Mouse (Mus musculus) midbrain, embryonic 11.5 days (tissue): ENCODE data around the gene Spon1. TPM values are rescaled to one million over a fixed set of nuclear protein-coding genes. Genes with fewer than 3 reads are reported as not detected.

Source experiments
- ATAC-seq: fragments of 200-750 bp; cut with Nextera tagmentation; 2 replicates; pipeline ENCODE4 v1.8.0; 2017; ENCODE audit warnings: moderate TSS enrichment, moderate library complexity; ENCODE audit not compliant: low FRiP score
- DNase-seq: peaks from one replicate; pipeline ENCODE4 v3.0.0; 2015; ENCODE audit warnings: low spot score; ENCODE audit errors: missing footprints
- H3K27ac ChIP-seq: fragments of 300-500 bp; sonication (generic); 2 replicates; pipeline ENCODE4 v1.5.1; 2014; ENCODE audit warnings: low read depth, low read length
- H3K27me3 ChIP-seq: fragments of 300-500 bp; sonication (generic); 2 replicates; pipeline ENCODE4 v1.6.1; 2014; ENCODE audit warnings: mild to moderate bottlenecking, low read length, moderate library complexity, mixed read lengths; ENCODE audit not compliant: control insufficient read depth, insufficient read depth
- H3K36me3 ChIP-seq: fragments of 300-500 bp; sonication (generic); 2 replicates; pipeline ENCODE4 v1.6.1; 2014; ENCODE audit warnings: mild to moderate bottlenecking, low read length, moderate library complexity, mixed read lengths; ENCODE audit not compliant: control insufficient read depth, insufficient read depth
- H3K4me1 ChIP-seq: fragments of 300-500 bp; sonication (generic); 2 replicates; pipeline ENCODE4 v1.6.1; 2014; ENCODE audit warnings: low read length; ENCODE audit not compliant: control insufficient read depth, insufficient read depth
- H3K4me2 ChIP-seq: fragments of 300-500 bp; sonication (generic); 2 replicates; pipeline ENCODE4 v1.6.1; 2014; ENCODE audit warnings: mild to moderate bottlenecking, moderate library complexity
- H3K4me3 ChIP-seq: fragments of 300-500 bp; sonication (generic); 2 replicates; pipeline ENCODE4 v1.5.1; 2014; ENCODE audit warnings: low read depth, low read length
- H3K9ac ChIP-seq: fragments of 300-500 bp; sonication (generic); 2 replicates; pipeline ENCODE4 v1.6.1; 2014; ENCODE audit warnings: low read length
- H3K9me3 ChIP-seq: fragments of 300-500 bp; sonication (generic); 2 replicates; pipeline ENCODE4 v1.6.1; 2016; ENCODE audit warnings: low read length; ENCODE audit not compliant: control insufficient read depth
- WGBS: fragments of 180-500 bp; shearing (Covaris S2); extraction: QIAGEN DNeasy Blood & Tissue Kit; methylation state at CpG from one replicate; pipeline ENCODE4 v1.1.7; 2014; 5-methylcytosine and 5-hydroxymethylcytosine counted together
- polyA plus RNA-seq: library from polyadenylated mRNA; unstranded; fragments of >200 nt; fragmentation: Nextera tagmentation; extraction: Ambion mirVana; gene quantifications from 2 replicates; pipeline ENCODE4 v1.2.1, GENCODE M21; 2014

Gene Spon1
- polyA plus RNA-seq, 1 experiment from 2014 or later = 61.3 TPM

- Histone ChIP-seq H3K9ac (no peak overlapping the region), H3K27me3 (no peaks in the 10 kb centered on the region)
These were observed 32.9 kb downstream of the Spon1 start for GRCm38 (mm10) chr7:113798605-113799255.

GRCm38 (mm10) chr7:113809781-113810180 lies 44.0 kb downstream of the Spon1 start:
- no peak for DNase-seq
- peaks cover 3% of the 10 kb centered on the region; the same call in 1 of the 2 replicates for H3K4me1 ChIP-seq
- 65% methylated on average over 1 of the region's 1 CpGs for WGBS
- no peak overlapping the region for H3K4me3 ChIP-seq
- no peaks in the 10 kb centered on the region for H3K27me3 ChIP-seq
- H3K36me3 ChIP-seq = no peaks in the 10 kb centered on the region
- no peak overlapping the region for H3K4me2 ChIP-seq
- no peak for ATAC-seq
- H3K9me3 ChIP-seq = no peaks in the 10 kb centered on the region
- no peak overlapping the region for H3K9ac ChIP-seq
- no peak overlapping the region for H3K27ac ChIP-seq

More at GRCm38 (mm10) chr7:113798605-113799255, 32.9 kb downstream of the Spon1 start:
- no peaks in the 10 kb centered on the region for H3K4me1 ChIP-seq
- no peak overlapping the region for H3K27ac ChIP-seq
- no peak overlapping the region for H3K4me2 ChIP-seq
- H3K4me3 ChIP-seq = no peak overlapping the region
- DNase-seq = no peak
- WGBS = 94% methylated on average over 6 of the region's 6 CpGs
- H3K9me3 ChIP-seq = no peaks in the 10 kb centered on the region
- ATAC-seq = no peak
- no peaks in the 10 kb centered on the region for H3K36me3 ChIP-seq

- ATAC-seq (no peak), DNase-seq (no peak)
- Histone ChIP-seq H3K9me3 (no peaks in the 10 kb centered on the region), H3K36me3 (no peaks in the 10 kb centered on the region), H3K4me2 (no peak overlapping the region), H3K4me3 (no peak overlapping the region), H3K27me3 (peaks cover 8% of the 10 kb centered on the region; the same call in 1 of the 2 replicates), H3K27ac (no peak overlapping the region), H3K9ac (no peak overlapping the region), H3K4me1 (peaks cover 3% of the 10 kb centered on the region; the same call in 1 of the 2 replicates)
- WGBS = 91% methylated on average over 10 of the region's 10 CpGs
These were observed 45.8 kb downstream of the Spon1 start for GRCm38 (mm10) chr7:113811376-113812158.

- ATAC-seq (peak; percentile 30; the same call in 1 of the 2 replicates), DNase-seq (no peak)
- Histone ChIP-seq H3K9ac (no peak overlapping the region), H3K4me2 (no peak overlapping the region), H3K27ac (no peak overlapping the region), H3K27me3 (peaks cover 8% of the 10 kb centered on the region; the same call in 1 of the 2 replicates), H3K36me3 (no peaks in the 10 kb centered on the region), H3K4me3 (no peak overlapping the region), H3K4me1 (peaks cover 11% of the 10 kb centered on the region; the same call in 1 of the 2 replicates), H3K9me3 (no peaks in the 10 kb centered on the region)
- WGBS = 28% methylated on average over 10 of the region's 10 CpGs
These were observed 48.4 kb downstream of the Spon1 start for GRCm38 (mm10) chr7:113814101-113814779.

- Histone ChIP-seq H3K9ac (no peak overlapping the region), H3K4me3 (no peak overlapping the region), H3K4me2 (no peak overlapping the region), H3K27me3 (peaks cover 8% of the 10 kb centered on the region; the same call in 1 of the 2 replicates), H3K9me3 (no peaks in the 10 kb centered on the region), H3K4me1 (peaks cover 11% of the 10 kb centered on the region; the same call in 1 of the 2 replicates), H3K36me3 (no peaks in the 10 kb centered on the region), H3K27ac (no peak overlapping the region)
- 81% methylated on average over 5 of the region's 5 CpGs for WGBS
- ATAC-seq = no peak
- DNase-seq = no peak
These were observed 49.9 kb downstream of the Spon1 start for GRCm38 (mm10) chr7:113815726-113816125.

GRCm38 (mm10) chr7:113816827-113817334 lies 51.1 kb downstream of the Spon1 start:
- DNase-seq (no peak), ATAC-seq (no peak; the same call in 1 of the 2 replicates)
- Histone ChIP-seq H3K9ac (no peak overlapping the region), H3K4me3 (no peak overlapping the region), H3K27me3 (peaks cover 8% of the 10 kb centered on the region; the same call in 1 of the 2 replicates), H3K27ac (no peak overlapping the region), H3K9me3 (no peaks in the 10 kb centered on the region), H3K36me3 (no peaks in the 10 kb centered on the region), H3K4me2 (no peak overlapping the region), H3K4me1 (peaks cover 11% of the 10 kb centered on the region; the same call in 1 of the 2 replicates)
- WGBS = 63% methylated on average over 7 of the region's 7 CpGs

- Histone ChIP-seq H3K27ac (no peak overlapping the region), H3K4me2 (no peak overlapping the region), H3K9ac (no peak overlapping the region), H3K27me3 (peaks cover 8% of the 10 kb centered on the region; the same call in 1 of the 2 replicates), H3K4me3 (no peak overlapping the region), H3K9me3 (no peaks in the 10 kb centered on the region), H3K36me3 (no peaks in the 10 kb centered on the region), H3K4me1 (peaks cover 11% of the 10 kb centered on the region; the same call in 1 of the 2 replicates)
- WGBS = 56% methylated on average over 6 of the region's 6 CpGs
- no peak for ATAC-seq
- DNase-seq = no peak
These were observed 52.3 kb downstream of the Spon1 start for GRCm38 (mm10) chr7:113818116-113818515.

- no peak for DNase-seq
These were observed 54.4 kb downstream of the Spon1 start for GRCm38 (mm10) chr7:113820213-113820612.

More at GRCm38 (mm10) chr7:113820213-113820612, 54.4 kb downstream of the Spon1 start:
- peaks cover 10% of the 10 kb centered on the region; the same call in 1 of the 2 replicates for H3K27me3 ChIP-seq
- no peaks in the 10 kb centered on the region for H3K9me3 ChIP-seq
- no peak for ATAC-seq
- H3K4me2 ChIP-seq = no peak overlapping the region
- no peaks in the 10 kb centered on the region for H3K36me3 ChIP-seq
- no peak overlapping the region for H3K4me3 ChIP-seq
- H3K4me1 ChIP-seq = peaks cover 8% of the 10 kb centered on the region; the same call in 1 of the 2 replicates
- no peak overlapping the region for H3K27ac ChIP-seq
- H3K9ac ChIP-seq = no peak overlapping the region
- WGBS = 89% methylated on average over 2 of the region's 2 CpGs
